Mouse (Mus musculus) central nervous system, embryonic 18 days (tissue): ENCODE data around the gene Evi2. TPM values are rescaled to one million over a fixed set of nuclear protein-coding genes. Genes with fewer than 3 reads are reported as not detected.

Experiments
- polyA plus RNA-seq: library from polyadenylated mRNA; depleted of rRNA; stranded (reverse); fragments of >200 nt; gene quantifications from 2 replicates; pipeline ENCODE4 v1.2.3, GENCODE M21; 2012; rRNA removed

The Evi2 gene
- polyA plus RNA-seq: 0.03 TPM in 2 replicates

DNA sequence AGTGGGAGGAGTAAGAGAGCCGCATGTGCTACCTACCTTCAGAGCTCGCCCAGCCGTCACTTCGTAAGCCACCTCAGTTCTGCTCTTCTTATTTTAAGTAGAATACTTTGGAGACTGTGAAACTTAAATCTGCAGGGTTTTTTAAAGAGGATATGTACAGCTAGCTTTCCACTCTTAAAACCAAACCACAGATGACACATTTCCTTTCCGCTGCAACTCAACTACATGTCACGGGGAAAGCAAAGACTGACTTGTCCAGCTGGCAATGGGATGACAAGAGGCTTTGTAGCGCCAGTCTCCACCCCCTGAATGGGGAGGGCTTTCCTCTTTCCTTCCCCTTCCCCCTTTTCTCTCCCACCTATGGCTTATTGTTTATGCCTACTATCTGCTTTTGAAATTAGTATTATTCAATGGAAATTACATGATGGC is at the start of gene Evi2, which contains the start of gene Evi2a:
Evi2 (minus strand) TSS at position 257 of the 429 bp plus-strand sequence.
Evi2a (minus strand) TSS at position 277 of the 429 bp plus-strand sequence.

DNA sequence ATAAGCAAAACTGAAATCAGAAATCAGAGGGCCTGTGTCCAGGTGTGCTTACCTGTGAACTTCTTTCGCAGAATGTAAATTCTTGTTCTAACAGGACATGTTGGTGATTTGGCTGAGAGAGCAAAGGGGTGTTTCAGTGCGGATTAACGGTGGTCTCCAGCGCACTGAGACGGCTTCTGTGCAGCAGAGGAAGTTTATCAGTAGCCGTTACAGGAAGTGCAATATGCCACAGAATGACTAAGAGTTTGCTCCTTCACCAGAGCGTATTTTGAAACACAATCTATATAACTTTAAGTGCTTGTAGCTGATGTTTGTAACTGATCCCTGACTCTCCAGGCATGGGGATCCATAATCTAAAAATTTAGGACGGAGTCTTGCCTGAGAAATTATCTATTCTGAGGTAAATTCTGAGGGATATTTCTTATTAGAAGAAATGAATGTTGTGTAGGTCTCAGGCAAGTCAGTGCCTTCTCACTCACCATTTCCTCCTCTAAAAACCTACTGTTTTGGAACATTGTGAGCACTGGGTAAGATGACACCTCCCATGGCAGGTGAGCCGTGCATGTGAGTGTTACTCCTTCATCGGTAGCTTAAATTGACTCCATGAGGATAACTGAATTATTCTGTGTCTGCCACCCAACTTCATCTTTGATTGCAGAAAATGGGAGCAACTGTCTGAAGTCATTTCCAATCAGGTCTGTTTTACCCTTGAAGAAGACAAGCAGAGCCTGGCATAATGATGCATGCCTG is 6.7 kb downstream of the Evi2 start, which contains the start of gene Evi2b:
Evi2b (minus strand) TSS at position 203 of the 750 bp plus-strand sequence.

GRCm38 (mm10) chr11:79503845-79504244 is 26.5 kb downstream of the Evi2 start, which contains the start of gene Omg:
Gene Omg, minus strand, starts transcription at chr11:79504084.

Other genes with a start within 250 kb of the Evi2 start
- gene Gm9964, start 233.7 kb downstream of the Evi2 start, polyA plus RNA-seq: not detected in 2 replicates
- 29.9 and 30.6 TPM in 2 replicates for gene Nf1, start 190.9 kb downstream of the Evi2 start, polyA plus RNA-seq
- 15.0 and 15.3 TPM in 2 replicates for gene Omg, start 26.5 kb downstream of the Evi2 start, polyA plus RNA-seq
- gene Evi2b, start 6.8 kb downstream of the Evi2 start, polyA plus RNA-seq: 0.48 and 0.75 TPM in 2 replicates
- gene Evi2a, start within 50 bp of the Evi2 start, polyA plus RNA-seq: 2.6 and 2.7 TPM in 2 replicates
- 48.0 and 51.8 TPM in 2 replicates for gene Rab11fip4, start 60.6 kb upstream of the Evi2 start, polyA plus RNA-seq